Mouse (Mus musculus) retina, adult 2 months (tissue): ENCODE results near the gene Gm28230.

Source experiments
- DNase-seq: peaks from one replicate; pipeline ENCODE4 v3.0.0-alpha.2; 2012; ENCODE audit warnings: low read depth, low spot score

The Gm28230 gene

DNA sequence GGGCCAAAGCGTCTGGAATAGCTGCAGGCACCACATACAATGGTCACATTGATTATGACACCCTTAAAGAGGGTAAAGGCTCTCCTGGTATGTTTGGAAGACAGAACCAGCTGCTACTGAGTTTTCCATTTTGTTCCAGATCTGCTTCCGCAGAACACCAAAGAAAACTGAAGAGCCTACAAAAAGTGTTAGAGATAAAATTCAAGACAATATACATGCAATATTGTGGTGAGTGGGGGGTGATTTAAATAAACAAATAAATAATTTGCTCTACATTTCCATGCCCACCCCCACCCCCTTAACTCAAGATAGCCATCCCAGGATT lies 12.9 kb downstream of the Gm28230 start:
- no peak for DNase-seq

DNA sequence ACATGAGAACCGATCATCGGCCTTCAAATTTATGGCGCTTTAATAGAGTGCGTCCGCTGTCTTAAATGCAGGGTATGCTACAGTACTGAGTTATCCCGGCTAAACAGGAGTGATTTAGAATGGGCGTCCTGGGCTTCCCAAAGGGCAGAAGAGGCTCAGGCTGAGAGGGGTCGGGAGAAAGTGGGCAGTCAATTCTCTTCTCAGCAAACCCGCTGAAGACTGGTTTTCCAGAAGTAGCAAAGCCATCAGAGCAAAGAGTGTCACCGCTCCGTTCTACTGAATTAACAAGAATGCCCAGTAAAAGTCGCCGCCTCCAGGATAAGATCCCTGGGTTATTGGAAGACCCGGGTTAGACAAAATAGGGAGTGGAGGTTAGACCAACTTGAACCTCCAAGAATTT lies 13.3 kb downstream of the Gm28230 start:
- DNase-seq: no peak

DNA sequence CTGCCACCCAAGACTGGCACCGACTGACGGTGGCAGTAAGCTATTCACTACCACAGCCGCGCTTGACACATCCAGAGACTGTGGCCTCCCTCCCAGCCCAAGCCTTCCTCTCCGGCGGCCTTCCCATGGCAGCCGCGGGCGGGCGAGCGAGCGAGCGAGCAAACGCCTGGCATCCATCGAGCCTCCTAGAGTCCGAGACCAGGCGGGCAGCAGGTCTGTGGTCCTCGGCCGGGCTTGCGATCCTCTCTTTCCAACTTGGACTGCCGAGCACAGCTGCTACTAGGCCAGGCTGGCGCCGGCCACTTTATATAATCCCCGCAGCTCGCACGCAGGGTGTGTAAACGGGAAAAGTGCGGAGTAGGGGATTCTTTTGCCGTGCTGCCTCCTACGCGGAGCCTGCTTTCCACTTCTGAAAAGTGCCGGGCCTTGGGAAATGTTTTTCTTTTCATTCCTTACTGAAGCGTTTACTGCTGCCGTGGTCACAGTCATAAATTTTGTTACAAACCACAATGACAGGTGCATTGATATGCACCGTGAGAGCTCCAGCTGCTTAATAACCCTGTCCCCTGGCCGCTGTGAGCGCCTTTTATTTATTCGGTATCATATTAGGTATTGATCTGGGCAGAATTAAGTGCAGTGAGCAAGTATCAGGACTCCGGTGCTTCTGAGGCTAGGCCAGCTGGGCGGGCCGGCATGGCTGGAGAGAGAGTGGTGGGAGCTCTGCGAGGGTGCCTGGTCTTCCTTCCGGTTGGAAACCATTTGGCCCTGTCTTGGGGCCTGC lies 14.0 kb downstream of the Gm28230 start:
- DNase-seq: no peak

DNA sequence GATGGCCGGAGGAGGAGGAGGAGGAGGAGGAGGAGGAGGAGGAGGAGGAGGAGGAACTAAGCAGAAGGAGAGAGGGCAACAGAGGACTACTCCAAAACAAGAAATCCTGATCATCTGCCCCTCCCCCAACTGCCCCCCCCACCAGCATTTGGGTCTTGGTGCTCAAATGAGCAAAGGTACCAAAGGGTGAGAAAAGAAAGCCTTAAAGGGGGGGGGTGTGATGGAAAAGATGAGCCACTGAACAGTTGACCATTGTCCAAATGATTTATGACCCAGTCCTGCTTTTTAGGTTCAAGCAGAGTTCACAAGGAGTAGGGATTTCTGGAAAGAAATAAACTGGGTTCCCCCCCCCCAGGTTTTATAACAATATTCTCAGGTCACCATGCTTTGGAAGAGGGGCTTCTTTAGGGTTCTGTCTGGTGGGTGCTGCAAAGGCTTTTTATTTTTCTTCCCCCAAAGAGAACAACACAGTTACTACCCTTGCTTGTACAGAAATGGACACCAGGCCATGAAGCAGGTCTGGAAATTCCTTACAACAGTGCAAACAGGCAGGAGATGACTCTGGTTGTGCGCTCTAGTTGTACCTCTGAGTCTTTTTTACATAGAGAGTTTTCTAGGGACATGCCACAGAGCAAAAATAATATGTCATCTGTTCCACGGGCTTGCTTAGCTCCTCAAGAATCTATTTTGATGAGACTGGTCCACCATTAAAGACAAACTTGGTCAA lies 14.9 kb downstream of the Gm28230 start:
- no peak for DNase-seq

DNA sequence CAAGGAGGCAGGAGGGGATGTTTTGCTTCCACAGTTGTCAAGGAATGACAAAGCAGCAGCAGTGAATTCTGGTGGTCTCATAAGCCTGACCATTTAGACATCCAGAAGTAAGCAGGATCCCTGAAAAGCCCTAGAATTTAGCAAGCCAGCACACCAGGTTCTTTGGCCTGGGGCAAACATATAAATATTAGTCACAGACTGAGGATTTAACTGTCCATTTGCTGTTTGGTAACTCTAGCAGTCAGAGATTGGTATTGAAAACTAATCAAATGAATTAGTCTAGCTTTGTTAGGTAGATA lies 15.4 kb downstream of the Gm28230 start:
- no peak for DNase-seq

DNA sequence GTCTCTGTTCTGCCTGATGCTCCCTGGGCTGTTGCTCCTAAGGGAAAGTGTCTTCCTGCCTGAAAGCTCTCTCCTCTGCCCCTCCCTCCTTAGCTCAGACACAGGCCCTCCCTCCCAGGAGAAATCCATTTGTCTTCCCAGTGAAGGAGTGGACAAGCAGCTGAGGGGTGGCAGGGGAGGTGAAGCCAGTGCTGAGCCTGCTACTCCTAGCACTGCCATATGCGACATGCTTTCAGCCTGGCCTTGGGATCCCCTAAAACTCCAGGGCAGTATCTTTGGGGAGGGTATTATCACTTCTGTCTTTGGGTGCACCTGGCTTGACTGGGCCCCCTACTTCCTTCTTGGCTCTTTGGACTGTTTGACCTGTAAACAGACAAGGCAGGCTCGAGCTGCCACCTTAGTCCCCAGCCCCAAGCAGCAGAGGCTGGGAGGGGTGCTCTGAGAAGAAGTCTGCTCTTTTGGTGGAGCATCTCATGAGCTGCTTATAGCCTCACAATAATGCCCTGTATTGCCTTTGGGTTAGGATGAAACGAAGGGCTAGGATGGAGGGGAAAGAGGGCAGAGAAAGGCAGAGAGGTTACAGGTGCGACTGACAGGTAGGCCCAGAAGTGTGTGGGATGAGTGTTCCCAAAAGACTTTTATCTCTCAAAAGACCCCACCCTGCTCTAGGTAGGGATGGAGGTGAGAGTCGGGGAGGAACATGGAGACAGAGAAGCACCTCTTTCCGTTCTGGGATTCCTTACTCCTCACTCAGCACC lies 19.2 kb downstream of the Gm28230 start:
- DNase-seq: no peak

DNA sequence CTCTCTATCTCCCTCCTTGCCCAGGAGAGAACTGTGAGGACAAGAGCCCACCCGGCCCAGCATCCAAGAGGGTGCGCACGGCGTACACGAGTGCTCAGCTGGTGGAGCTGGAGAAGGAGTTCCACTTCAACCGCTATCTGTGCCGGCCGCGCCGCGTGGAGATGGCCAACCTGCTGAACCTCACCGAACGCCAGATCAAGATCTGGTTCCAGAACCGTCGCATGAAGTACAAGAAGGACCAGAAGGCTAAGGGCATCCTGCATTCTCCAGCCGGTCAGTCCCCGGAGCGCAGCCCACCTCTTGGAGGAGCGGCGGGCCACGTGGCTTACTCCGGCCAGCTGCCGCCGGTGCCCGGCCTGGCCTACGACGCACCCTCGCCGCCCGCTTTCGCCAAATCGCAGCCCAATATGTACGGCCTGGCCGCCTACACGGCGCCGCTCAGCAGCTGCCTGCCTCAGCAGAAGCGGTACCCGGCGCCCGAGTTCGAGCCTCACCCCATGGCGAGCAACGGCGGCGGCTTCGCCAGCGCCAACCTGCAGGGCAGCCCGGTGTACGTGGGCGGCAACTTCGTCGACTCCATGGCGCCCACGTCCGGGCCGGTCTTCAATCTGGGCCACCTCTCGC lies 19.9 kb downstream of the Gm28230 start:
- no peak for DNase-seq

DNA sequence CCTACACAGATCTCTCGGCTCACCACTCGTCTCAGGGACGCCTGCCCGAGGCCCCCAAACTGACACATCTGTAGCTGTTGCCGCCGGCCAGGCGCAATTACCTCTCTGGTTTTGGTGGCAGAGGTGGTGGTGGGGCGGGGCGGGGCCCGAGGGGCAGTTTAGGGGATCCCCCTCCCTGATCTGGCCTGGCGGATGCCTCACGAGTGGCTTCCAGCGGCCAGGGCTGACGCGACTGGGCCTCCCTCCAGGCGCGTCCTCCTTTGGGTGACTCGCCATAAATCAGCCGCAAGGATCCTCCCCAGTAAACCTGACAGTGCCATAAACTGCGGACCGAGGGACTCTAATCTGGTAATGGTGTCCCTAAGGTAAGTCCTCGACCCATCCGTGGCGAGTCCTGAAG lies 20.5 kb downstream of the Gm28230 start:
- no peak for DNase-seq

DNA sequence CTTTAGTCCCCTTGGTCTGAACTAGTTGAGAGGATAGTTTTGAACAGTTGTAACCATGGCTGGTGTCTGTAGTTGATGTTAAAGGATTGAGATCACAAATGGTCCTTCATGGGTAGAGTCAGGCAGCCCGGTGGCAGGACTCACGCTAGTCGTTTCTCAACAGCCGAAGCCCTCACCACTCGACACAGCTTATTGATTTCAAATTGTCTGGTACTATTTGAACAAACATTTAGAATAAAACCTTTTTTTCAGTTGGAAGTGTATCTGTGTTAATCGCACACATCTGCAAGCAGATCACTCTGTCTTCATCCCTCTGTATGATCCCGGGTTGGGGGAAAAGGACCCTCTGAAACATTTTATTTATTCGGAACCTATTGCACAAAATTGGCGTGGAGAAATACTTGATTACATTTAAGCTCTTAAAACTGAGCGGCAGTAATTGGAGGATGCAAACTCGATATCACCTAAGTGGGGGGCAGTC lies 21.2 kb downstream of the Gm28230 start:
- DNase-seq: no peak

DNA sequence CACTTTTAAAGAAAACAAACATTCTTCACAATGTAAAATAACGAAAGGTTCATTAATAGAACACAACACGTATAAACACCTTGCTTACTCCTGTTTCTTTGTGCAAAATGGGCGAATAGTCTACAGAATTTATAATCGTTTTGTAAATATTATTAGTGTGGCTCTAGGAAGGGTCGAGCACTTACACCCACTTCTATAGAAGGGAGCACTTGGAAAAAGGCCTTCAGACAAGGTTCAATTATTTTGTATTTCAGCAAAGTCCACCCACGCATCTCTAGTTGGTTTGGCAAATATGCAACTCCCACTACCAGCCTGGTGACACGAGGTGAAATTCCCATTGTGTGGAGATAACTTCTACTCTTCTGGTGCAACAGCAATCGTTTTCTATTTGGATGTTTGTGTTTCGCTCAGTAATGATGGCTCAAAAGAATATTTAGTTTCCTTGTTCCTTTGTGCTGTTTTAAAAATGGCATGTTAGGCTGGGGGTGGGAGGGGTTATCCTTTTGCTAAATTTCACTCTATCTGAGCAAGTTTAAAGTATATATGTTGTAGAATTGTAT lies 22.0 kb downstream of the Gm28230 start:
- DNase-seq: no peak

DNA sequence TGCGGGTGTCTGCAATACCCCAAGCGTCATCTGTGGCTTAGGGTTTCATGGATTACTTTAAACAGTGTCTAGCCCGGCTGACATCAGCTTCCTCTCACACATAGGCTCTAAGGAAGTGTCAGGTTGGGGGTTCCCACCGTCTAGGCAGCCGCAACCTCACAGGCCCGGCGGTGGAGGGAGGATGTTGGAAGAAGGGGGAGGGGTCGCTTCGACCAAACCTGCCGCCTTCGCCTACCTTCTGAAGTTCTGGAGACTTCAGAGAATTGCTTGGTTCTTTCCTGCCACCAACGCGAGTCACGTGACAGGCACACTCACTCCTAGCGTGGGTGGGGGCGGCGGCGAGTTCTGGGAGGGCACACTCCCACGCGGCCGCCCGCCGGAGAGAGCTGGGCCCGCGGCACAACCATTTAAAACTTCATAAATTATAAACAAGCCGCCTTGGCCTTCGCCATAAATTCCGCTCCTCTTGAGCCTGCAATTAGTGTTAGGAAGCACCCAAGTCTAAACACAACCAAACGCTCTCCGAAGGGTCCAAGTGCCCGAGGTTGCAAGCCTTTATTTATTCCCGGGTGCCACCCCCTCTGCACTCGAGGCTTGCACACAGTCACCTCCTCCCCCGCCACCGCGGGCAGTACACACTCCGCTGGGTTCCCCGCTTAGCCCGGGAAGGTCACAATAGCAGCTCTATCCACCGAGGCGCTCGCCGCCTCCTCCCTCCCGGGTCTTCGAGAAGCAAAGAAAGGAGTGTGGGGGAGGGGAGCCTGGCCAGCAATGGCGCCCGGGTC lies 23.0 kb downstream of the Gm28230 start:
- no peak for DNase-seq

DNA sequence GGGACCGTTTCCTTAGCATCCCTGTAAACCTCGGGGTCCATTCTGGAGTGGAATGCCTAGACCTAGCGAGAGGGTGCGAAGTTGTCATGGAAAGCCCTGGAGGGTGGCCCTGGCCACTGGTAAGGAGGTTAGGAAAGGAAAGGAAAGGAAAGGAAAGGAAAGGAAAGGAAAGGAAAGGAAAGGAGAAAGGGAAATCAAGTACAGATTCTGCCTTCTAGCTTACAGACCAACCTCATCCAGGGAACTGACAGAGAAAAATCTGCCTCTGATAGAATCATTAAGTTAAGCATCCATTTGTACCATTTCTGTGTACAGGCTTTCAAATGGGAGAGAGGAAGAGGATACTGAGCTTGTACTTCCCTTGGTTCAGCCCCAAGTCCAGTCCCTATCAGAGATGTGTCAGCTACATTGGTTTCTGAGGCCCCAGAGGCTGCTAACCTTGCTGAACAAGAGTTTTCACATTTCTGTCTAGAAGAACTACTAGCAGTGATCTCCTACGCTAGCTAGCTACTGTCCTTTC lies 24.3 kb downstream of the Gm28230 start:
- DNase-seq: no peak

DNA sequence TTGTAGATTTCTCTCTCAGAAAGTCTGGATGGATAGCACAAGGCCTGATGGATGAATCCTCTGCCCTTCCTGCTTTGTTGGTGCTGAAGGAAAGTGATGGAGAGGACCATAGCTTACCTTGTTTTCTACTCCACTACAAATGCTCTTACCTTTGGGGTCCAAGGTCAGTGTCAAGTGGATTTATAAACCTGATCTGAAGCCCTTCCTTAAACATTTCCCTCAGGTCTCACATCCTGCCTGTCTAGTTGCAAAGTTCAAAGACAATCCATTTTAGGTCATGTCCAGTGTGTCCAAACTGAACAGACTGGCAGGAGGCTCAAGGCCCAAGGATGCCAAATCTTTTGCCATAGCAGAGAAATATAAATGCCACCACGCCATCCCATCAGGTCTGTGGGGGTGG lies 25.3 kb downstream of the Gm28230 start:
- DNase-seq: no peak

DNA sequence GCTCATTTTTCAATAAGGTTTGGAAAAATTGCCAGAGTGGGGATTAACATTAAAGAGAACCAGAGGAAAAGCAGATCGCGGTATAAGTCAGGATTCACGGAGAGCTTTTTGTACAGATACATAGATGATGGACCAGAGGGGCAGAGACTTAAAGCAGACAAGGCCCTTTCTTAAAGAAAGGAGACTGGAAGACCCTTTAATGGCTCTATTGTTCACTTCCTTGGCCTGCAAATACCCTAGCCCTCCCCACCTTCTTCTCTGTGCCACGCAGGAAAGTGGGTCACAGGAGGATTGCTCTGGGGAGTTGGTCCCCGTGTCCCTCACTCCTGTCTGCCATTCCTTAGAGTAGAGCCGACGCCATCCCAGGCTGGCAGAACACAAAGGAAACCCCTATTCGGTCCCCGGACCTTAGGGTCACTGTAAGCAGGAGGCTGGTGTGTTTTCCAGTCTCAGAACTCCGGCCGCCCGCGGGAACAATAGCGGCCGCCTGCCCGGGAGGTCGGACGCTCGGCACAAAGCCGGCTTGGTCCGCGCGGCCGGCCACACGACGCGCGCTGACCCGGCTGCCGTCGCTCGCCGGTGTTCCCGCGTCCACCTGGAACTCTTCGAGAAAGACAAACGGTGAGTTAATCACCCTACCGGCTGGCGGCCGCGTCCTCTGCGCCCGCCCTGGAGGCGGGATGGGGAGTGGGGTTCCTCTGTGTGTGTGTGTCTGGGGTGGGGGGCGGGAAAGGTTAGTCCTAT lies 26.1 kb downstream of the Gm28230 start:
- DNase-seq: no peak

DNA sequence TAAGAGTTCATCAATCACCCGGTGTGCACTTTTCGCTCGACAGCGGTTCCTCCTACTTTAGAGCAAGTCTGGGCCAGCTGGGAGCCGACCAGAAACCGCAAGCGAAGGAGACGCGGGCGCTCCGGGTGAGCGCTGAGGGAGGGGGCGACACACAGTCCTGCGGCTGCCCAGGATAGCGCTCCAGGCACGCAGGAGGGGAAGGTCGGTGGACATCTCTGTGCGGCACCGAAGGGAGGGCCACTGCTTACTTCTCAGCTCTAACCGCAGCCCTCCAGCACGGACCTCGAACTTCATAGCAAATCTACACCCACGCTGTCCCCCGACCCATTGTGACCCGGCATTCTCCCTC lies 26.6 kb downstream of the Gm28230 start:
- DNase-seq: no peak

DNA sequence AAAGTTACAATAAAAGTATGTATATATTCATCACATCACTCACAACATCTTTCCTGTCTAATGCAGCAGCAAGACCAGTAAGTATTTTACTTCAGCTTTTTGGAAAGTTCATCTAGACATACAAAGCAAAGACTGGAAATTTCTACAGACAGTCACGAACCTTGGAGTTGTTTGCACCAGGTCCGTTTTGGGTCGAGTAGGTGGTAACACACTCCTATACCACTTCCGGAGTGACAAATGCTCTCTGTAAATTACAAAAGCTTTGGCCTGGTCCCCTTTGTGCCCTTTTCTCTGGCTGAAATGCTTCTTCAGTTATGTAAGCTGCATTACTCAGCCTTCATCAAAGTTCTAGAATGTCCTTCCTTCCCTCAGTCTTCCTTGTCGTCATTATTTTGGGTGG lies 27.2 kb downstream of the Gm28230 start:
- DNase-seq: no peak

DNA sequence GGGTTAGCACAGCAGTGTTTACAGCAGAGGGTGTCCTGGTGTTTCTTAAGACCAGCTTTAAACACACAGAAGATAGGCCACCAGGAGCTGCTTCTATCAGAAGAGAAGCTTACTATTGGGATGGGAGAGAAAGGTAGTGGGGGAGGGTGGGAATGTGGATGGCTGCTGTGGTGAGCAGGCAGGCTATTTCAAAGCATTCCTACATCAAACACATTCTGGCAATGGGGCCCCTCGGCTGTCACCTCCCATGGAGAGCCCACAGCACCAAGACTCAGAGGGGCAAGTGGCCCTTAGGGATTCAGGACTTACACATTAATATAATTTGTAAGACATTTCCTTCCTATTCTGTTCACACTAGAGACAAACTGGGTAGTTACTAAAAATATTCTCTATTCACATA lies 33.6 kb downstream of the Gm28230 start:
- no peak for DNase-seq

DNA sequence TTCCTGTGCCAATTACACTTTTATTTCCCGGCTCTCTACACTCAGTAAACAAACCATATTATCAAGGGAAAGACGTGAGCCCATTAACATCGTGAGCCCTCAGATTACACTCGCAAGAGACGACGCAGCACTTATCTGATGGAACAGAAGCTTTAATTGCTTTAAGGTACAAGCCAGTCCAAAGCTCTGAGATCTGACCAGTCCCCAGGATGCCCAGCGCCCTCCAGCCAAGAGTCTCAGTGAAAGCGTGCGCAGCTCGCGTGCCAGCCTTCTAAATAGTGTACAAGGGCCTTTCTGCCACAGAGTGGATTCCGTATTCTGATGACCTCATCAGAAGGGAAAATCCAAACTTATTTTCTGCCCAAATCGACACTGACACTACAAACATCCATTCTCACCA lies 35.4 kb downstream of the Gm28230 start:
- no peak for DNase-seq

DNA sequence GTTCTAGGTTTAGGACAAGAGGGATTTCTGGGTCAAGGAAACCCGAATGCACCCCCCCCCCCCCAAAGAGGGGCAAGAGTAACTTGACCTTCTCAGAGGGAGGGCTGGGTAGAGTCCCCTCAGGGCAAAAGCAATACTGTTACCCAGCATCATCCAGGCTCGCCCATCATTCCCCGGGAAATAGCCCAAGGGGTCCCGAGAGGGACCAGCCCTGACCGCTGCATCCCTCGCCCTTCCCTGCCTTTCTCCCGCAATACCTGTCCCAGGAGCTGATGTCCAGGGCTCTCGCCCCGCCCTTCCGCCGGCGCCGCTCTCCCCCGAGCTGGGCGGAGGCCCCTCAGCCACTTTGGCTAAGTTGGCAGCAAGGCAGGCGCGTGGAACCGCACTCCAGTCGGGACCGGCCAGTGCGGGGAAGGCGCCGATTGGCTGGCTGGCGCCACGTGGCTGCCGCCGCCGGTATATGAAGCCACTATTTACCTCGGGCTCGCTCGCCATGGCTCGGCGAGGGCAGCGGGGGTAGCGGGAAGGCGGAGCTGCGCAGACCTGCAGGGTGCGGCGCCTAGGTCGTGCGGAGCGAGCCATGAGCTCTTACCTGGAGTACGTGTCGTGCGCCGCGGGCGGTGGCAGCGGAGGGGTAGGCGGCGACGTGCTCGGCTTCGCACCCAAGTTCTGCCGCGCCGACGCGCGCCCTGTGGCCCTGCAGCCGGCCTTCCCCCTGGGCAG lies 36.2 kb downstream of the Gm28230 start, which contains the start of gene Hoxd1:
Gene Hoxd1, plus strand, starts transcription at position 459 of the 723 bp plus-strand sequence.
- no peak for DNase-seq
